Mouse (Mus musculus) telencephalon, adult 2 months (tissue): ENCODE measurements around the gene Fance.
"Not testable (repeated sequence)": the region's sequence is repeated elsewhere in the genome, so short reads cannot be mapped to it uniquely, and the experiment has no call there.

Experiments used
- DNase-seq: peaks from one replicate; pipeline ENCODE4 v3.0.0-alpha.2; 2011; ENCODE audit warnings: low read depth, low spot score

Gene Fance

DNA sequence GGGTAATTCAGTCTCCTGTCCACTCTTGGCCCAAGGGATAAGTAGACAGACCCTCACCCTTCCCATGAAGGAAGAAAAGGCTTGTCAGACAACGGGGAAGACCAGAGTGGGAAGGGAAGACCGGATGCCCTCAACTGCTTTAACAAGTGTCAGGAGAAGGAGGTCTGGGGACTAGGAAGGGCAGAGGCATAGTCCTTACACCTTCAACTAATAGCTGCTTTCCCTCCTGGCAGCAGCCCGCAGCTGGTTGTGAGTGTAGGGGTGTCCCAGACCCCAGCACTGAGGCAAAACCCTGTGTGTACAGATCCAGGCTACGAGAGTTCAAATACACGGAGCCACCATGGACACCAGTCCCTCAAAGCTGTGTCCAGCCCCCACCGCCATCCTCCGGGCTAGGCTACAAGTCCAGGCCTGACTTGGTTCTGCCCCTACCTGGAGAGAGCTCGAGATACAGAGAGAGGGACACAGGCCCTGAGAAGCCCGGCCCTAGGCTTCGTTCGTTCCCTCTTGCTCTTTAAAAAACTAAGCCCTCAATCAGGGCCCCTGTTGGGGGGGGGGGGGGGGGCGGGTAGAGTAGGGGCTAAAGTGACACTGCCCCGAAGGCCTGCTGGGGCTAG is 36.1 kb downstream of the Fance start:
- DNase-seq = no peak

DNA sequence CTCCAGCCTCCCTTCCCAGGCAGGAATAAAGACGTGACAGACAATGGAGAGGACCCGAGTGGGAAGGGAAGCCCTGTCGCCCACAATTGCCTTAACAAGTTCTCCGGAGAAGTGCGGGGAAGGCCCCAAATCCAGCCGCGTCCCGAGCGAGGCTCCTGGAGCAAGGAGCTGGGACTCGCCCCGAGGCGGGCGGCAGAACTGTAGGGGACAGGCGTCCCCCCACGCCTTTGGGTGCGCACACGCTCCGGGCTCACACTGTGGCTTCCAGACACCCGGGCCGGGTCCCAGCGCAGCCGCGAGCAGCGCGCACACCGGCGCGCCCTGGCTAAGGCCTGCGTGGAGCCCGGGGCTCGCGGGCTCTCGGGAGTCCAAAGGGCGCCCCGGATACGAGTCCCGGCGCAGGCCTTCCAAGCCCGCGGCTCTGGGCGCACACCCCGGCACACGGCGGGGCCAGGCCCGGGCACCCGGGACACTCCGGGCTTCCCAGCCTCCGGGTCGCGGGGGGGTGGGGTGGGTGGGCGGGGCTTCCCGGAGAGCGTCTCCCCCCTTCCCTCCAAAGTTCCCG is 36.7 kb downstream of the Fance start:
- no peak for DNase-seq

DNA sequence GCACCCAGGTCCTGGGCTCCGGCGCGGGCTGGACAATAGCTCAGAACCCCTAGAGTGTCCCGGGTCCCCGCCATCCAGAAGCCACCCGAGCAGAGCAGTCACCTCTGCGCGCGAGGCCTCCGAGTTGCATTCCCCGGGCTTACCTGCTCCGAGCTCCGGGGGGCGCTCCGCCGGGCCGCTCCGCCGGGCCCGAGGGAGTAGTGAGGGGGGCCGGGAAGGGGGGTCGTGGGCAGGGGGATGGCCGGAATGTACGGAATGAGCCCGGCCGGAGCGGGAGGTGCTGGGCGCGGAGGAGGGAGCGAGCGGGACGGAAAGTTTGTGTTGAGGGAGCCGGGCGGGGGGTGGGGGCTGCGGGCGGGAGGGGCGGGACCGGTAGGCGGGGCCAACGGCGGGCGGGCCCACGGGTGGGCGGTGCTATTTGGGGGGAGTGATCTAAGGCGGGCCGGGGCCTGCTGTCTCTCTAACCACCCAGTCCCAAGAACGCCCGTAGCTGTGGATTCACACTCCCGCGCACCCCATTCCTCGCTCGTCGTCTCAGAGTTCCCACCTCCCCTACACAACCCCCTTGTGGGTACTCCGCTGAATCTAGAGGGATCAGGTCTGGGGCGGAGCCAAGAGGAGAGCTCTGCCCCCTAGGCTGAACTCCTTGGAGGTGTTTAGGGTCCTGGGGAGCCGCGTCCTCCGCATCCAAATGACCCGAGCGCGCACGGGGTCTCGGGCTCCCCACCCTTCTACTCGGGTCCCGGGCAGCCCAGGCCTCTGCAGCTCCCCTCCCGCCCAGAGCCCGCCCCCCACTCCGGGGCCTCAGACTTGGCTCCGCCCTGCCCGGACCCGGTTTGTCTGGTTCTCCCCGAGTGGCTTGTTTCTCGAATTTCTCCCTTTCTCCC is 37.4 kb downstream of the Fance start, which contains the start of gene Tead3:
TSS of gene Tead3 (minus strand) at position 352 of the 887 bp plus-strand sequence.
- no peak for DNase-seq

DNA sequence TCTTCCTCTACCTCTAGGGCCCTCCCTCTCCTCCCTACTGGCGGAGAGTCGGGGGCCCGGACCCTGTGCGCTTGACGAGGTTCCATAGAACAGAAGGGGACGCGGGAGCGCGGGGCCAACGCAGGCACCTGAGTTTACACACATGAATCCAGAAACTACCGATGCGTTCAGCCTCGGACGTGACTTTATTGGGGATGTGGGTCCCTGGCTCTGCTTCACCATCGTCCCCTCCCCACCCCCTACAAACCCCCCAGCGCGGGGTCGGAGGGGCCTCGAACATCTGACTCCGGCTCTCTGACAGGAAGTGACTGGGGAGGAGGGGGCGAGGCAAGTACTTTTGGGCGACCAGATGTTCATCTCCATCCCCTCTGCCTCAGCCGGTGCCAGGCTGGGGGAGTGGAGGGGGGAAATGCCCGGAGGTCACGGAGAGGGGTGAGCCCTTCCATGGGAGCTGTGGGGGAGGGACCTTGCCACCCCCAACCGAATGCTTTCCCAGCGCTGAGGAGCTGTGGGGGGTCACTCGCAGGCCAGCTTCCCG is 38.1 kb downstream of the Fance start:
- no peak for DNase-seq

DNA sequence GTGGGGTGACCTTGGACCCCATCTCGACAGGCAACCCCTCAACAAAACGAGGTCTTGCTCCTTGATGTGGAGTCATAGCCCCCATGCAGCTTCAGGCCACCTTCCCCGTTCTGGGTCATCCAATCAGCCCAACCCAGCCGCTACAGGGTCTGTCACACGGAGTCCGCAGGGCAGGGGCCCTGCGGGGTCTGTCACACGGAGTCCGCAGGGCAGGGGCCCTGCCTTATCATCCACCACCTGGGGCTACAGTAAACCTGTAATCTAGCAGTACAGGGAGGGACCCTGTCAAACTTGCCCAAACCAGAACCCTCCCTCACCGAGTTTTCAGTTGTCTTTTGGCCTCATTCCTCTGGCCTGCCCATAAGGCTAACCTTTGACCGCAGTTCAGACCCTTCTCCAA is 38.7 kb downstream of the Fance start:
- DNase-seq = no peak

DNA sequence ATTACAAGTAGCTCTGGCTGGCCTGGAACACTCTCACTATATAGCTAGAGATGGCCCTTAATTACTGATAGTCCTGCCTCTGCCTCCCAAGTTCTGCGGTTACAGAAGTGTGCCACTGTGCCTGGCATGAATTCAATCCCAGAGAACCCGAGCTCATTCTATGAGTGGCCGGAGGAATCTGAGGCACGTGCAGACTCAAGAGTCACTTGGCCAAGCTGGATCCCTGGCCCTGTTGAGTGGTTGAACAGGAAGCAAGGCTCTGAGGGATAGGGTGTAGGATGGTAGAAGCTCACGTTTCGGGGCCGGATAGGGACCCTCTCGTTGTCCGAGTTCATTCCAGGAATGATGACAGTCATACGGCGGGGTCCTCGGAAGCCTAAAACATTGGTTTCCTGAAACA is 42.6 kb downstream of the Fance start:
- no peak for DNase-seq

DNA sequence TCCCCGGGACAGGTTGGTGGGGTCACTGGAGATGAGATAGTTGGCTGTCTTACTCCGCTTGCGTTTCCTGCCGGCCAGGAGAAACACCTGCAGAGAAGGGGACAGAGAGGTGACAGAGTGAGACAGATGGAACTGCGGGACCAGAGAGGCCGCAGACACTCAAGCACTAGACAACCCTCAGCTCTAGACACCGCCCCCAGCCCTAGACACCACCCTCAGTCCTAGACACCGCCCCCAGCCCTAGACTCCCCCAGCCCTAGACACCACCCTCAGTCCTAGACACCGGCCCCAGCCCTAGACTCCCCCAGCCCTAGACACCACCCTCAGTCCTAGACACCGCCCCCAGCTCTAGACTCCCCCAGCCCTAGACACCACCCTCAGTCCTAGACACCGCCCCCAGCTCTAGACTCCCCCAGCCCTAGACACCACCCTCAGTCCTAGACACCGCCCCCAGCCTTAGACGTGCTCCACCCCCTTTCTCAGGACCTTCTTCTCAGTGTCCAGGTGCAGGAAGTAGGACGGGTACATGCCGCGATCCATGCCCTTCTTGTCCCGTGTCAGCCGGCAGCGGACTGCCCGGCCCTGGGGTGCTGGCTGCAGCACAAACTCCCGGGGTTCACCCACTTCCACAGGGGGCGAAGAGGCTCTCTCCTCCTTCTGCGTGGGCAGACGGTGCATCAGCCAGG is 45.4 kb downstream of the Fance start:
- not testable (repeated sequence) for DNase-seq

DNA sequence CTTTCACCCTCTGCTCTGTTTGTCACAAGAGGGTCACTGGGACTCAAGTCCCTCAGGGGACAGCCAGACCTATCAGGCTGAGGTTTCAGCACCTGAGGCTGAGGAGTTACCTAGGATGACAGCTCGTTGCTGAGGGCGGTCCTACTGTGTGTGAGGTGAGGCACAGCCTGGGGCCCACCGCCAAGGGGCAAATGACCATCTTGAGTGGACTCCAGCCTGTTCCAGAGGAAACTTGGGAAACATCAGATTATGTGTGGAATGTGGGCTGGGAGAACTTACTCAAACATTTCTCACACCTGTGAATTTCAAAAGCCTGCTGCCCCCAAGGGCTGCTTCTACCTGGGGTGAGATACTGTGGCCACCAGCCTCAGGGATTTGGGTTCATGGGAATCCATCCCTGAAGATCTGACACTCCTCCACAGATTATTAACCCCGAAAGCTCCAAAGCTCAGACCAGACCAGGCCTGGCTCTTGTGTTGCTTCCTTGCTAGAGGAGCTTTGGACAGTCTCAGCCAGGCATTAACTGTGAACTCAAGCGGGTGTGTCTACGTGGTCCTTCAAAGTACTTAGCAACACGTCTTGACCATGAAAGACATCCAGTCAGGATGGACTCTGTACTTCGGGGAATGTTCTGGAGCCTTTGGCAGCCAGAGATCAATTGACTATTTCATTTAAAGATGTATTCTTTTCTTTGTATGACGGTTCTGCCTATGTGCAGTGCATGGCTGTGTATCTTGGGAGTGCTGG is 47.4 kb downstream of the Fance start:
- DNase-seq = no peak

DNA sequence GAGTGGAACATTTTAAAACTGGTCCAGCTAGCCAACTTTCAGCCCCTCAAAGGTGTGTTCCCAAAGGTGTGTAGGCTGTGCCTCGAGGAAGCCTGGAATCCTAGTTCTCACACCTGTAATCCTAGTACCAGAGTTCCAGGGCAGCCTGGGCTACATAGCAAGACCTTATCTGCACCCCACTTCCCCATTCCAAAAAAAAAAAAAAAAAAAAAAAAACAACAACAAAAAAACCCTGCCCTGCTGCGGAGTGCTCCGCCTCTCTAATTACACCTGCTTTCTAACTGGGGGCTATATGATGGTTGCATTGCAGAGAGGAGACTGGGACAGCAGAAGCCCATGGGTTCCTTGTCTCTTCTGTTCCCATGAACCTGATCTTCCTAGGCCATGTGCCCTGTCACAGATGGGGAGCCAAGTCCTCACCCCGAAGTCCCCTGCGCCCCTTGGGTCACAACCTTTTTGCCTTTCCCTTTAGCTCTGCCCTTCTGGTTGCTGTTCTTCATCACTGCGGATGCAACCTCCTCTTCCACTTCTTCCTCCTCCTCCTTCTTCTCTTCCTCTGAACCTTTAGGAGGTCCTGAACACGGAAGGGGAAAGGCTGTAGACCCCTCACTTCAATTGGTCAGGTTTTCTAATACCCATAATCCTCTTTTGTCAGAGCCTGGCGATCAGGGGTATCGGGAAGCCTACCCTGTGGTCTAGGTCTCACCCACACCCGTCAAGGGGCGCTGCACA is 48.8 kb downstream of the Fance start:
- DNase-seq = no peak

DNA sequence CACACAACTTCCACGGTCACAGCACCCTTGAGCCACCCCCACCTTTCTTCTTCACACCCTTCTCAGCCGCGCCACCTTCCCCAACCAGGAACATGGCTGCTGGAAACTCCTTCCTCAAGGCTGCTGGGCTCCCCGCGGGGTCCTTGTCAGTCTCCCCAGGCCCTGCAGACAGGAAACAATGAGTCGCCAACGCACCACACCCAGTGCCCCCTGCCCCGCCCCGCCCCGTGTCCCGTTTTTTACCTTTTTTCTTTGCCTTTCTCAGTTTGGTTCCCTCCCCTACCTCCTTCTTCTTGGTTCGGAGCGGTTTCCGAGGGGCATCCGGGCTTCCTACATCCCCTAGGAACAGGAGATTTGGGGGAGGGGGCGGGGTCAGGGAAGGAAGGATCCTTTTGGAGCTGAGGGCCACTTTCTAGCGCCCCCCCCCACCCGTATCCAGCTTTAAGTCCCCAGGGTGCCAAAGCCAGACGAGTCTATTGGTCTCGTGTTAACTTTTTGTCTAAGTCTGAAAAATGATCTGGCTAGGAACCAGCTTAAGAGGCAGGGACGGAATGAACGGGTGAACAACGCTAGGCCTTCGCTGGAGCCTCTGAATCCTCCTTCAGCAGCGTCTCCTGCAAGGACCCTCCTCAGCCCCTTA is 49.5 kb downstream of the Fance start:
- no peak for DNase-seq

DNA sequence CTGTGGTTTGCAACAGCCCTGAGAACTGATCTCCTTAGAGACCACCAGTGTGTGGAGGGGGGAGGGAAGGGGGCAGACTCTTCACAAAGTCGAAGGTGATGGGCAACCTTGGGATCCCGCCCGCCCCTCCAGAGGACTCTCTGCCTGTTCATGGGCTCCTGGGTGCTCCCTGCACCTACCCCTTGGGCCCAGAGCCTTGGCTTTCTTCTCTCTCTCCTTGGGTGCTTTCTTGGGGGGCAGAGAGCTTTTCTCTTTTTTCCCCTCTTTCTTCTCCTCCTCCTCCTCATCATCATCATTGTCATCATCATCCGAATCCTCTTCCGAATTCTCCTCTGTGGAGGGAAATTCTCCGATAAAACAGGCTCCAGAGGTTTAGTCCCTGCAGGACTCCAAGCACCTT is 50.2 kb downstream of the Fance start:
- no peak for DNase-seq

DNA sequence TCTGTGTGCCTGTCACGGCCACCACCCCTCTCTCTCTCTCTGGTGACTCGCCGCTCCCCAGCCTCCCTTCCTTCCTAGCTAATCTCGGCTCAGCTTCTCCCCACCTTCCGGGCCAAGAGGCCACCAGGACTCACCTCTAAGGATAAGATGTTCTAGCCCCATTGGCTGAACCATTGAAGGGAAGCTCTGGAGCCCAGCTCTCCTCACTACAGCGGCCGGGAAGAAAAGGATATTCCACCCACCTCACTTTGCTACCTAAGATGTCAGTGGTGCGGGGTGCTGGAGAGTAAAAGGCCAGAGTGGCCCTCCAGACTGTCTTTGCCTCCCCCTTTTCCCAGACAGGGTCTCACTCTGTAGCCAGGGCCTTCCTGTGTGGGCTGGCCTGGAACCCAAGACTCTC is 51.8 kb downstream of the Fance start, which contains the start of gene Tulp1:
TSS of gene Tulp1 (minus strand) at position 101 of the 400 bp plus-strand sequence.
- no peak for DNase-seq

DNA sequence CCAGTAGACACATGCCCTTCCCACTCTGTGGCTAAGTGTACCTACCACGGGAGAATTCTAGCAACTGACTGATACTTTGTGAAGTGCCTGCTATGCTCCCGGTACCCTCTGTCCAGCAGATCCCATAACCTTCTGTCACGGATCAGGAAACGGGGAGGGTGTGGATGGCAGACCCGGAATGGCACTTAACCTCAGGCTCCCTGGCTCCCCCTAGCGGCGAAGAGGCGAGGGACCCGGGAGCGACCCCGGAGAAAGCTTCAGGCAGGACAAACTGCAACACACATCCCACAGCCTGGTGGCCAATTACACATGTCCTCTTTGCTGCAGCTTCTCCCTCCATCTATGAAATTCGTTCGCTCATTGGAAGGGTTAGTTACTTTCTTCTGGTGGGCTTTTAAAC is 55.1 kb downstream of the Fance start:
- DNase-seq = no peak

DNA sequence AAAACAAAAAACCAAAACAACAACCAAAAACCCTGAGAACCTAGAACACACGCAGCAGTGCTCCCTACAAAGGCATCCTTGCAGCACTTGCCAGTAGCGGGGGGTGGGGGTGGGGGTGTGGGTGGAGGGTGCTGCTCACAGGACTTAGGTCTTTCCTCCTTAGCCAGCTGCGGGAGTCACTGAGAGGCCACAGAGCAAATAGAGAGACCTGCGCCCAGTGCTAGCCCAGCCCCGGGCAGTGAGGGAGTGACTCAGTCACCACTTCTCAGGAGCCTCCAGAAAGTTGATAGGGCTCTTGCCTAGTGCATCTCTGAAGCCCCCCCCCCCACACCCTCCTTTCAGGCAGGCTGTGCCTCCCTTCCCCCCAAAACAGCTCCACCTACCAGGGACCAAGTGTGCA is 55.7 kb downstream of the Fance start:
- DNase-seq = no peak

DNA sequence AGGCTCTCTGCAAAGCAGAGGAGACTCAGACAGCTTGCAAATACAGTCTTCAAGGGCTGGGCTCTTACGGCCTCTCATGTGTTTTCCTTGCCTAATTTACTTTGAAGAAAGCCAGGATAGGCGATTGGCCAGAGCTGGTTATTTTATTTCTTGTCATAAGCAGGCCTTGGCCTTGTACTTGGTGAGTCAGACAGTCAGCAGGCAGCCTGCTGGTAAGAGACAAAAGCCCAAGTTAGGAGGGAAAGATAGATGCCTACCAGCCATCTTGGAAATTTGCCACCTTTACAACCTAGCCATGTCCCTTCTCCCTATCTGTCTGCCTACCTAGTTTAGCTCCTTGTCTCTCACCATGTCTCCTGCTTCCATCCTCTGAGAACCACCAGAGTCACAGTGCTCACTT is 58.0 kb downstream of the Fance start:
- DNase-seq = no peak

DNA sequence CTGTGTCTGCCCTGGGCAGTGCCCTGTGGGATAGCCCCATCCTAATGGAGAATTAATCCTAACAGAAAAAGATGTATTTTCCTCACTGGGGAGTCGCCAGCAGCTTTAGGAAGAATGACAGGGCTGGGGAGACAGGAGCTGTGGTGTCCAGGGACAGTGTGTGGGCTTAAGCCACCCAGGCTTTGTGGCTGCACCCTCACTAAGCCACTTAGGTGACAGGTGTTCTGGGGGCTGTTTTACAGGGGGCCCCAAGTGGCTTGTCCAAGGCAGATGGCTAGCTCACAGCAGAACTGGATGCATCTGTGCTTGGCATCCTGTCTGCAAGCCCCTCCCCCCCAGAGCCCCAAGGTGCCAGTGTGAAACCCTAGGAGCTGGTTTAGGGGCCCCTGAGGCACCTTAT is 58.6 kb downstream of the Fance start:
- DNase-seq = no peak

DNA sequence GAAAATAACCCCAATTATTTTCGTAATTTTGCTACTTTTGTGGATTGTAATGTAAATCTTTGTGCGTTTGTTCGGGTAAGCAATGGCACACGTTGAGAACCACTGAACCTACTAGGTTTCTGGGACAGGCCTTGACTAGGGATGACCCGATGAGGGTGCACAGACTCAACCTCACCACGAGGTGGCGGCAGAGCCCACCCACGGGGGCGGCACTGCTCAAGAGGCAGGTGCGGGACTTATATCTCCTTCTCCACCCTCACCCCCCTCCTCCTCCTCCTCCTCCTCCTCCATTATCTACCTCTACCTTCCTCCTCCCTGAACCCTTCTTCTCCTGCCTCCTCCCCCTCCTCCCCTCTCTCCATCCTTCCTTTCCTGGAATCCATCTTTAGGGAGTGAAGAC is 60.5 kb downstream of the Fance start:
- no peak for DNase-seq

DNA sequence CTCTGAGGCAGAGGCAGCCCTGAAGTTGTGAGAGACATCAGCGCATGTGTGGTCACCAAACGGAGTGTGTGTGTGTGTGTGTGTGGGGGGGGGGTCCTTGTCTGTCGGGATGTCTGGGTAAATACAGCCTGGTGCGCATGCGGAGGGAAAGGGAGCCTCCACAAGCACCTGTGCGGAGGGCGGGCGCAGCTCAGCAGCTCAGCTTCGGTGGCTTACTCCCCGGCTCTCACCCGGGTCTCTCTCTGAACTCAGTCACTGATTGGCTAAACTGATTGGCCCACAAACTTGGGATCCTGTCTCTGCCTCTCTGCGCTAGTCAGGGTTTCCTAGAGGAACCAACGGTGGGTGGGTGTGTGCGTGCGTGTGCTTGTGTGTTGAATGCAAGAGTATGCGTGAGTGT is 61.2 kb downstream of the Fance start:
- no peak for DNase-seq

DNA sequence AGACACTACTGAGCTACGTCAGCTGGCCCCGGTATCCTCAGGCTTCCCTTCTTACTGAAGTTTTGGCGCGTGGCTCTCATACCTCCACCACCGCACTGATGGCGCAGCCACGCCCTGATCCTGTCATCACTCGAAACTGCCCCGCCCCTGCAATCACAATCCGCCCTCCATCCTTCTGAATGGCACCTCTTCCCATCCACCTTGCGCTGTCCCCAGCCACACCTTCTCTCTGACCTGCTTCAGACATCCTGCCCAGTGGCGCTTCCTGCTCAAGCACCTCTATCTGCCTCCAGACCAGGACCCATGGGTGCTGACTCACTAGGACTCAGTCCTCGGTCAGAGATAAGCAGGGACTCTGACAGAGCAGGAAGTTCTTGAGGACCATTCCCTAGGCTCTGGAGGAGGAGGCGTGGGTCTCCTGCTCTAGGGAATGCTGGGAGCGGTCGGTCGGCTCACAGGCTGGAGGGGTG is 62.3 kb downstream of the Fance start:
- no peak for DNase-seq
